Mouse (Mus musculus) MEL (cell line): ENCODE measurements around the gene Vax2. TPM values are rescaled to one million over a fixed set of nuclear protein-coding genes. Genes with fewer than 3 reads are reported as not detected.

Experiments
- DNase-seq: peaks from one replicate; pipeline ENCODE4 v3.0.0; 2011; ENCODE audit warnings: low read depth, low spot score
- H3K27ac ChIP-seq: 2 replicates; pipeline ENCODE4 v1.5.1; 2012; ENCODE audit warnings: low read depth, mild to moderate bottlenecking, control low read depth, low read length, moderate library complexity; ENCODE audit not compliant: control insufficient read depth
- H3K27me3 ChIP-seq, 2 experiments: fragments of 150-350 bp in 1 of 2; sonication (generic) in 1 of 2; 2 replicates each; pipeline ENCODE4 v1.6.1; 2012; ENCODE audit warnings: low read length in 2 of 2, mild to moderate bottlenecking in 2 of 2, improper control_type of control experiment in 1 of 2, moderate library complexity in 1 of 2; ENCODE audit not compliant: insufficient read depth in 2 of 2, control insufficient read depth in 1 of 2
- H3K36me3 ChIP-seq, 2 experiments: 2 replicates each; pipeline ENCODE4 v1.6.1; 2012 to 2014; ENCODE audit warnings: low read length in 2 of 2, improper control_type of control experiment in 1 of 2, inconsistent platforms in 1 of 2, mild to moderate bottlenecking in 1 of 2; ENCODE audit not compliant: insufficient read depth in 2 of 2, control insufficient read depth in 1 of 2
- H3K4me1 ChIP-seq, 2 experiments: fragments of 150-350 bp in 1 of 2; sonication (generic) in 1 of 2; 2 replicates each; pipeline ENCODE4 v1.6.1; 2012; ENCODE audit warnings: low read length in 2 of 2, improper control_type of control experiment in 1 of 2, mild to moderate bottlenecking in 1 of 2; ENCODE audit not compliant: insufficient read depth in 2 of 2, control insufficient read depth in 1 of 2
- H3K4me3 ChIP-seq, 2 experiments: fragments of 150-350 bp in 1 of 2; sonication (generic) in 1 of 2; 2 replicates each; pipeline ENCODE4 v1.5.1; 2012; ENCODE audit warnings: low read depth in 2 of 2, low read length in 2 of 2, mild to moderate bottlenecking in 2 of 2, moderate library complexity in 2 of 2, control low read depth in 1 of 2, improper control_type of control experiment in 1 of 2; ENCODE audit not compliant: control insufficient read depth in 1 of 2, insufficient read depth in 1 of 2
- H3K79me2 ChIP-seq: 2 replicates; pipeline ENCODE4 v1.6.1; 2012; ENCODE audit warnings: mild to moderate bottlenecking, low read length, moderate library complexity; ENCODE audit not compliant: control insufficient read depth, poor library complexity, insufficient read depth
- H3K9ac ChIP-seq: 2 replicates; pipeline ENCODE4 v1.6.1; 2012; ENCODE audit warnings: low read depth, mild to moderate bottlenecking, control low read depth, low read length, moderate library complexity; ENCODE audit not compliant: control insufficient read depth, poor library complexity, severe bottlenecking
- H3K9me3 ChIP-seq: fragments of 150-350 bp; sonication (generic); replicated peaks from 2 replicates; pipeline ENCODE4 v1.6.1; 2012; ENCODE audit warnings: mild to moderate bottlenecking, low read length, improper control_type of control experiment, moderate library complexity; ENCODE audit not compliant: insufficient read depth
- BHLHE40 ChIP-seq: IDR thresholded peaks from 2 replicates; pipeline ENCODE4 v1.6.1; 2012; ENCODE audit warnings: low read depth, mild to moderate bottlenecking, inconsistent platforms, low read length, improper control_type of control experiment, borderline replicate concordance
- CHD2 ChIP-seq: IDR thresholded peaks from 2 replicates; pipeline ENCODE4 v1.6.1; 2011; ENCODE audit warnings: low read length, improper control_type of control experiment
- EP300 ChIP-seq, 2 experiments: IDR thresholded peaks; 2 replicates each; pipeline ENCODE4 v1.6.1; 2011; ENCODE audit warnings: improper control_type of control experiment in 2 of 2, low read length in 2 of 2, low read depth in 1 of 2, mild to moderate bottlenecking in 1 of 2
- ETS1 ChIP-seq: IDR thresholded peaks from 2 replicates; pipeline ENCODE4 v1.6.1; 2012; ENCODE audit warnings: low read depth, mild to moderate bottlenecking, inconsistent platforms, low read length, improper control_type of control experiment, moderate library complexity
- GATA1 ChIP-seq: IDR thresholded peaks from 2 replicates; pipeline ENCODE4 v1.6.1; 2011; ENCODE audit warnings: low read depth, low read length, improper control_type of control experiment
- HCFC1 ChIP-seq: IDR thresholded peaks from 2 replicates; pipeline ENCODE4 v1.6.1; 2012; ENCODE audit warnings: low read depth, mild to moderate bottlenecking, inconsistent platforms, low read length, improper control_type of control experiment, moderate library complexity
- JUND ChIP-seq: IDR thresholded peaks from 2 replicates; pipeline ENCODE4 v1.6.1; 2011; ENCODE audit warnings: low read depth, mild to moderate bottlenecking, improper control_type of control experiment, low read length
- MAFK ChIP-seq: IDR thresholded peaks from 2 replicates; pipeline ENCODE4 v1.6.1; 2011; ENCODE audit warnings: low read depth, mild to moderate bottlenecking, low read length, improper control_type of control experiment, borderline replicate concordance
- MAX ChIP-seq: IDR thresholded peaks from 2 replicates; pipeline ENCODE4 v1.6.1; 2011; ENCODE audit warnings: low read length, improper control_type of control experiment
- MAZ ChIP-seq: IDR thresholded peaks from 2 replicates; pipeline ENCODE4 v1.6.1; 2012; ENCODE audit warnings: low read depth, mild to moderate bottlenecking, inconsistent platforms, low read length, improper control_type of control experiment
- MEF2A ChIP-seq: IDR thresholded peaks from 2 replicates; pipeline ENCODE4 v1.6.1; 2014; ENCODE audit warnings: low read depth, mild to moderate bottlenecking, inconsistent platforms, low read length, improper control_type of control experiment; ENCODE audit not compliant: poor library complexity, insufficient replicate concordance, severe bottlenecking; ENCODE audit errors: extremely low read depth
- MXI1 ChIP-seq: IDR thresholded peaks from 2 replicates; pipeline ENCODE4 v1.6.1; 2011; ENCODE audit warnings: mild to moderate bottlenecking, low read depth, low read length, improper control_type of control experiment
- MYB ChIP-seq: IDR thresholded peaks from 2 replicates; pipeline ENCODE4 v1.6.1; 2011; ENCODE audit warnings: mild to moderate bottlenecking, low read depth, low read length, improper control_type of control experiment
- NELFE ChIP-seq: IDR thresholded peaks from 2 replicates; pipeline ENCODE4 v1.6.1; 2011; ENCODE audit warnings: low read depth, low read length, improper control_type of control experiment
- POLR2AphosphoS5 ChIP-seq: IDR thresholded peaks from 2 replicates; pipeline ENCODE4 v1.6.1; 2012; ENCODE audit warnings: low read depth, borderline replicate concordance, mild to moderate bottlenecking, inconsistent platforms, low read length, moderate library complexity, mixed read lengths
- TBP ChIP-seq: IDR thresholded peaks from 2 replicates; pipeline ENCODE4 v1.8.0; 2011; ENCODE audit warnings: low read depth, low read length, improper control_type of control experiment
- USF1 ChIP-seq: IDR thresholded peaks from 2 replicates; pipeline ENCODE4 v1.6.1; 2014; ENCODE audit warnings: low read depth, mild to moderate bottlenecking, inconsistent platforms, low read length, improper control_type of control experiment, moderate library complexity
- ZC3H11A ChIP-seq: IDR thresholded peaks from 2 replicates; pipeline ENCODE4 v1.6.1; 2012; ENCODE audit warnings: low read depth, mild to moderate bottlenecking, inconsistent platforms, low read length, improper control_type of control experiment
- ZKSCAN1 ChIP-seq: IDR thresholded peaks from 2 replicates; pipeline ENCODE4 v1.6.1; 2012; ENCODE audit warnings: low read depth, mild to moderate bottlenecking, inconsistent platforms, low read length, improper control_type of control experiment, moderate library complexity
- ZMIZ1 ChIP-seq: IDR thresholded peaks from 2 replicates; pipeline ENCODE4 v1.6.1; 2012; ENCODE audit warnings: low read depth, mild to moderate bottlenecking, inconsistent platforms, low read length, improper control_type of control experiment, moderate library complexity
- ZNF384 ChIP-seq: IDR thresholded peaks from 2 replicates; pipeline ENCODE4 v1.6.1; 2012; ENCODE audit warnings: low read depth, mild to moderate bottlenecking, inconsistent platforms, low read length, improper control_type of control experiment
- polyA plus RNA-seq, 2 experiments: library from polyadenylated mRNA; stranded (reverse) in 1 of 2; unstranded in 1 of 2; fragments of >175 nt in 1 of 2; fragments of >200 nt in 1 of 2; gene quantifications; 2 replicates each; pipeline versions ENCODE4 v1.2.1 to v1.2.4; 2012; ENCODE audit warnings: low replicate concordance in 2 of 2, low read depth in 1 of 2; ENCODE audit not compliant: insufficient read length in 2 of 2, insufficient read depth in 1 of 2, missing spikeins in 1 of 2
- total RNA-seq: library from RNA; depleted of rRNA; stranded (reverse); fragments of 300-350 nt; gene quantifications from 2 replicates; pipeline ENCODE4 v1.2.3, GENCODE M21; 2012

Vax2 gene
- total and polyA plus RNA-seq, 3 experiments = 0.46 to 3.2 TPM; not detected in 1

DNA sequence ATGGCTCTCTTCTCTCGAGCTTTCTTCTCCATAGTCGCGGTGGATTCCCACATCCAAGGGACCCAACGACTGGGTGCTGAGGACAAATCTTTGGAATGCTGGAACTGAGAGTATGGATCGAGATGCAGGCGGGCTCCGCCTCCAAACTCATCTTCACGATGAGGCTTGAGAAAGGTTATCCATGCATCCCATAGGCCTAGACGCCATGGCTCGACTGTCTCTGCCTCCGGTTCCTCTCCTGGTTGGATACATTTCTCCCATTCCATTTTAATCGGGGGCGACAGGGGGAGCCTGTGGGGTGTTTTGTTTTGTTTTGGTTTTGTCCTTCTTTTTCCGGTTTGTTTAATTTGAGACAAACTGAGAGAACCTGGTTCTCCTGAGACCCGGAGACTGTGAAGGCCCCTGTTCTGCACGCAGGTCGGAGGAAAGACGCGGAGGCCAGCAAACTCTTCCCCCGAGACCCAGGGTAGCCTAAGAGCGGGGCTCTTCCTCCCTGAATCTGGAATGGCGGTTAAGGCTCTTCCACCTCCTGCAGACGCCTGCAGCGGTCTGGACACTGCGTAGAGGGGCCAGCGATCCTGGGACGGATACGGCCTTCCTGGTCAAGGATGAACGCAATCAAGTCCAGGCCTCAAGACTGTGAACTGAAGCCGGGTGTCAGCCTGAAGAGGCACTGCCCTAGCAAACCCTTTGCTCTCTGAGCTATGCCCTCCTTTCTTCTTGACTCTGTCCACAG, 4.6 kb downstream of the Vax2 start:
- TF ChIP-seq ZC3H11A = no peak
- no peak for TF ChIP-seq POLR2AphosphoS5
- no peak for TF ChIP-seq EP300 (IDR thresholded peaks at IDR 0.05; ENCODE audit: low read depth in 1 of 2, low read length in 2 of 2)
- TF ChIP-seq JUND = no peak
- TF ChIP-seq NELFE = no peak
- TF ChIP-seq MYB = no peak
- TF ChIP-seq CHD2 = no peak
- TF ChIP-seq MAFK = no peak
- TF ChIP-seq MAX = no peak
- TF ChIP-seq ETS1 = no peak
- no peak for TF ChIP-seq USF1
- no peak for TF ChIP-seq MAZ
- TF ChIP-seq TBP = no peak
- no peak for TF ChIP-seq GATA1
- TF ChIP-seq BHLHE40 = no peak
- TF ChIP-seq MEF2A = no peak
- no peak for TF ChIP-seq MXI1
- TF ChIP-seq ZNF384 = no peak
- no peak for TF ChIP-seq ZMIZ1
- Histone ChIP-seq H3K27ac (no peak overlapping the region), H3K9me3 (no peaks in the 10 kb centered on the region), H3K36me3 (no peaks in the 10 kb centered on the region), H3K9ac (no peak overlapping the region), H3K27me3 (no peaks in the 10 kb centered on the region; a peak in 2 of 4 replicates), H3K4me3 (no peak overlapping the region), H3K79me2 (no peaks in the 10 kb centered on the region; the same call in 1 of the 2 replicates), H3K4me1 (no peaks in the 10 kb centered on the region; a peak in 1 of 4 replicates)
- DNase-seq = no peak

DNA sequence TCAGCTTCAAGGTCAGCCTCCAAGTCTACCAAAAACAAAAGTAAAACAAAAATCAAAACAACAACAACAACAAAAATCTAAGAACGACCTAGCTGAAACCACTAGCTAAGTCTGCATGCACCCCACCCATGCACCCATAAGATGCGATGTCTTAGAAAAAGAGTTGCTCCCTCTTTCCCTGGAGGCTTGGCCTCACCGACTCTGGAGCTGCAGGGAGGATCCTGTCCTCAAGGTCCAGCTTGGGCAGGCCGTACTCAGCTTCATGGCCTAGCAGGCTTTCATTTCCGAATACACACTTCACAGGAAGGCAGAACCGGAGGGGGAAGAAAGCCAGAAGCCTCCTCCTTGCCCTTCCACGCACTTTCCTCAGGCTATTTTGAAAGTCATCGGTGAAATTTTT, 6.0 kb downstream of the Vax2 start:
- H3K27ac ChIP-seq = no peak overlapping the region
- H3K4me3 ChIP-seq = no peak overlapping the region
- TF ChIP-seq CHD2 (no peak), MYB (no peak), ZC3H11A (no peak), HCFC1 (no peak), ZKSCAN1 (no peak)
- H3K9ac ChIP-seq = no peak overlapping the region
- H3K27me3 ChIP-seq = peaks cover 0 to 2% of the 10 kb centered on the region in 2 experiments; a peak in 3 of 4 replicates
- no peaks in the 10 kb centered on the region for H3K9me3 ChIP-seq
- H3K4me1 ChIP-seq = no peaks in the 10 kb centered on the region
- H3K79me2 ChIP-seq = no peaks in the 10 kb centered on the region
- DNase-seq = no peak
- no peaks in the 10 kb centered on the region for H3K36me3 ChIP-seq
